Mouse (Mus musculus) NIH3T3 (cell line): ENCODE data around the gene Bst1.

Experiments used
- DNase-seq: peaks from one replicate; pipeline ENCODE4 v3.0.0-alpha.2; 2012; ENCODE audit warnings: low read depth

The Bst1 gene

DNA sequence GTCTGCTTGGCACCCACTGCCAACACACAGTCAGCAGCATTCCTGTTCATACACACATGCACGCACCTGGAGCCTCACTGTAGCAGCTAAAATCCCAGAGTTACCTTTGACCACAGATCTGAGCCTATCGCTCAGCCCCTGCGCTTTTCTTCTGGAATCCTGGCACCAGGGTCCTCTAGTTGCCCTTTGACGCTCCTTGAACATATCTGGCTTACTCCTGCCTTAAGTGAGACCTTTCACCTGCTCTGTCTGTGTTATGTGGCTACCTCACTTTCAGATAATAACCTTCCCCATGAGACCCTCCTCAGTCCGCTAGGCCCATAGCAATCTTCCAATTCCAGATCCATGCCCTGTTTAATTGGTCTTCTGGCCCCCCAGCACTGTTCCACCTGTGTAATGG is 41.4 kb downstream of the Bst1 start:
- DNase-seq: no peak

DNA sequence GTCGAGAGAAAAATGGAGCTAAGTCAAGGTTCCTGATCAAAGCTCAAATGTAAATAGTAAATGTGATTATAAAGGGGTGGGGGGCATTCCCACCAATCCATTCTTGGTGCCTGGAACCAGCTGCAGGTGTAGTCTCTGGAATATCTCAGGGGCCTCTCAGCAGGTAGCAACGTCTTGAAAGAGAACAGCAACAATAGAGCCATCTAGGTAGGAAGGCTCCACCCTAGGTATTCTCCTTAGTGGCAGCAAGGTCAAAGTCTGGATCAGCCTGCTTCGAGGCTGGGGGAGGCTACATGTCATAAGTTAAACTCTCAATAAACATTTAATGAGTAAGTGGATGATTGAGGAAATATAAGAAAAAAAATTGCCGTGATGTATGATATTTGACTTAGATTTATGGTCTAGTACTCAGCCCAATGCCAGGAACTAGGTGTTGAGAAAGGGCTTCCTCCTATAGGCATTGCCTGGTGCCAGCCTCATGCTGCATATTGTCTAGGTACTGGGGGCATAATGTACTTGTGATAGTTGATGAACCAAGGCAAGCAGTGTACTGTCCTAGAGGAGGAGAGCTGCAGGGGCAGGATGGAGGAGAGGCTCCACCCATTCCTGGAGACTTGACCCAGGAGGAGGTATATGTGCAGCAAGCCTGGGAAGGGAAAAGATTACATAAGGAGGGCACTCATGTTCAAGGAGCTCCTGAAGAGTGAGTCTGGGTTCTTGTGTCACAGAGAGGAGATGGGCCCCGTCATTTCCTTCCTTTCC is 42.2 kb downstream of the Bst1 start:
- DNase-seq: no peak

DNA sequence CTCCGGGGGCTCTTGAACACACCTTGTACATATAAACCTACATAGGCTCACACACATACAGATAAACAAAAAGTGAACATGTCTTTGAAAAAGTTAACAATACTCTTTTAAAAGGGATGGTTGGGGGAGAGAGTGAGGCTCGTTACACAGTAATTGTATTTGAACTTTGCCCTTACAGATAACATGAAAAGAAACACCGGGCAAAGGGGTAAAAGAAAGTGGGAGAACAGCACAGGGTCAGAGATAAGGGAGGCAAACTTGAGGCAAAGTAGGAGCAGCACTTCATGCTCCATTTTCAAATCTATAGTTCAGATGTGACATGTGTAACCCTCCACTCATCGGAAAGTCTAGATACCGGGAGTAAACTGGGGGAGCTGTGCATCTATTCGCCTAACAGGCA is 45.0 kb downstream of the Bst1 start:
- no peak for DNase-seq

DNA sequence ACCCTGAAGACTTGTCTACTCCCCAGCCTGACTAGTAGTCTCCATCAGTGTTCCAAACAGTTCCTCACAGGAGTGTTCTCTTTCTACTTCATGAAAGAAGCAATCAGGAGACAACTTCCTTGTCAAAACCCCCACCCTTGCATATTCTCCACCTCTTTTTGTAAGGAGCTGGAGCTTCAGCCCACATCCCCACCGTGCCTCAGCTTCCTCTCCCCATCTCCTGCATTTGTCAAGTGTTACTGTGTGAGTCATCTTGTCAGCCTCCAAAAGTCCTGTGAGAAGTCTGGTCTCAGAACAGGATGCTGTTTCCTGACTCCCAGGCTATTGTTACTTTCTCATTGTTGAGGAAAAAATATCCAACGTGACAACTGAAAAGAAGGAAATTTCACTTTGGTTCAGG is 46.6 kb downstream of the Bst1 start:
- no peak for DNase-seq

DNA sequence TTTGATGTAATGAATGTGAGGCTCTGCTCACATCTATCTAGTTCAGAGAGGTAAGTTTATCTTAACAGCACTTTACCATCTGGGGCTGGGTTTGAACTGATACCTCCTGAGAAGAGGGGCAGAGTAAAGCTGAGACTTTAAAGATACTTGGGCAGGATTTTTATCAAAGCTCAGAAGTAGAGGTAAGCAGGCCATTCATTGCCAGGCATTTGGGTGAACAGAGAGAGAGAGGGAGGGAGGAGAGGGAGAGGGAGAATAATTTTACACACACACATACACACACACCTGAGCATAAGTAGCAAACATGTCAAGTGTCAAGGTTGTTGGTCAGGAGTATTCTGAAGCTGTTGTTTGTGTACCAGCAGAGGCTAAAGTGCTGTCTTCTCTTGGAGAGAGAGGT is 49.6 kb downstream of the Bst1 start, which contains the start of gene Cd38:
Cd38 (plus strand) TSS at position 301 of the 400 bp plus-strand sequence.
- no peak for DNase-seq

DNA sequence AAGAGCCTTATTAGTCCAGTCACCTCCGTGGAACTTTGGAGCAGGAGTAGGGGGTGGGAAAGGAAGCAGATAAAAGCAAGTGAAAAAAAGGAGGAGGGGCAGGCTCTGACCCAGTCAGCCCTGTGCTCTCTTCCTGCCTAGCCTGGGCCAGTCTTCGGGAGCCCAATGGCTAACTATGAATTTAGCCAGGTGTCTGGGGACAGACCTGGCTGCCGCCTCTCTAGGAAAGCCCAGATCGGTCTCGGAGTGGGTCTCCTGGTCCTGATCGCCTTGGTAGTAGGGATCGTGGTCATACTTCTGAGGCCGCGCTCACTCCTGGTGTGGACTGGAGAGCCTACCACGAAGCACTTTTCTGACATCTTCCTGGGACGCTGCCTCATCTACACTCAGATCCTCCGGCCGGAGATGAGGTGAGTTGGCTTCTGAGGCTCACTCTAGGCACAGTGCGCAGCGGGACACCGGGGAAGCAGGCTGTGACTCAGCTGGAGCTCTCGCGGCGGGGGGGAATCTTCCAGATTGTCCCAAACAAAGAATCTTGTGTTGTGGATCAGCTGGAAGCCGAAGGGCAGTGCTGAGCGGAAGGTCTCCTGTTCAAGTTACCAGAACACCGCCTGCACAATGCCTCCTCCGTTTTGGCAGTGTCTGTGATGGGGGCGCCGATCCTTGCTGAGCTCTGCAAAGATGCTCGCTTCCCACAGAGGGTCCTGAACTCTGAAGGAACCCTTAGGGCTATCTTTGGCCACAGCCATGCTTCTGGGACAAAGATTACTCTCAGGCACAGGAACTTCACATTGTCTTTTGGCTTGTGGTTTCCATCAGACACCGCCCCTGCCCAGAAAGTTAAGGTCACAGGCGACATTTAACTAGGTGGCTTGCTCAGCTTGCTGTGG is 50.3 kb downstream of the Bst1 start:
- DNase-seq: peak; percentile 41

DNA sequence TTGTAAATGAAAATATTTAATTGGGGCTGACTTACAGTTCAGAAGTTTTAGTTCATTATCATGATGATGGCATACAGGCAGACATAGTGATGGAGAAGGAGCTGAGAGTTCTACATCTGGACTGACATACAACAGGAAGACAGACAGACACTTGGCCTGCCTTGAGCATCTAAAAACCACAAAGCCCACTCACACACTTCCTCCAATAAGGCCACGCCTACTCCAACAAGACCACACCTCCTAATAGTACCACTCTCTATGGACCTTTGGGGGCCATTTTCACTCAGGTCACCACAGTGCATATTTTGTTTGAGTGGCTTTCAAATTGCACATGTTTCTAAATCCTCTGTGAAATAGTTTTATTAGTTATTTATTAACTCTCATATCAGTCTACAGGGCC is 53.2 kb downstream of the Bst1 start:
- no peak for DNase-seq

DNA sequence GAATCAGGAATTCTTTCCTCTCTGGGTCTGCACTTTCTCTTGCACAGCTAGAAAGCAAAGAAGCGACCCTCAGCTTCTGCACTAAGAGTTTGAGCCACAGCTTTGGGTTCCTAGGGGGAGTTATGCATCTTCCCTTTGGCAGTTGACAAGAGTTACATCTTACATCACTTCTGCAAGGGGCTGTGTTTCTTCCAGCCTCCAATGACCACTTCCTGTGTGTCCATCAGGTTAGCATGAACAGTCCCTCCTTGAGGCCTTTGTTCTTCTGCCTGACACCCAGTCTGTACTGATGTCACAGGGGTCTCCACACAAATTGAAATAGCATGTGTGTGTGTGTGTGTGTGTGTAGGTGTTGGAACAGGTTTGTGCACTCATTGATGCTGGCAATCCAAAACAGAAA is 54.0 kb downstream of the Bst1 start:
- DNase-seq: no peak

DNA sequence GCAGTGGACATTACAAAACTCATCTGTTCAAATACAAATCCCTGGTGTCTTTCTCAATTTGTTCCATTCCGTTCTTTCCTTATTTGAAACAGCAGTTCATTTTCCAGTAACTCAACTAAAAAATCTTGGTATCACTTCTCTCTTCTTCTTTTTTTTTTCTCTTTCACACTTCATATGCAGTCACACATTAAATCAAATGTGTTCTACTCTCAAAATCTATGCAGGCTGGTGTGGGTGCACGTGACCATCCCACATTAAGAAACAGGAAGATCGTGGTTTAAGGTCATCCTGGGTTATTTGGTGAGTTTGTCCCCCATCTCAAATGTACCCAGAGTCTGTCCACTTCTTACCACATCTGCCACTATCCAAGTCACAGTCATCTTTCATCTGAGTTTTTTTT is 63.3 kb downstream of the Bst1 start:
- no peak for DNase-seq

DNA sequence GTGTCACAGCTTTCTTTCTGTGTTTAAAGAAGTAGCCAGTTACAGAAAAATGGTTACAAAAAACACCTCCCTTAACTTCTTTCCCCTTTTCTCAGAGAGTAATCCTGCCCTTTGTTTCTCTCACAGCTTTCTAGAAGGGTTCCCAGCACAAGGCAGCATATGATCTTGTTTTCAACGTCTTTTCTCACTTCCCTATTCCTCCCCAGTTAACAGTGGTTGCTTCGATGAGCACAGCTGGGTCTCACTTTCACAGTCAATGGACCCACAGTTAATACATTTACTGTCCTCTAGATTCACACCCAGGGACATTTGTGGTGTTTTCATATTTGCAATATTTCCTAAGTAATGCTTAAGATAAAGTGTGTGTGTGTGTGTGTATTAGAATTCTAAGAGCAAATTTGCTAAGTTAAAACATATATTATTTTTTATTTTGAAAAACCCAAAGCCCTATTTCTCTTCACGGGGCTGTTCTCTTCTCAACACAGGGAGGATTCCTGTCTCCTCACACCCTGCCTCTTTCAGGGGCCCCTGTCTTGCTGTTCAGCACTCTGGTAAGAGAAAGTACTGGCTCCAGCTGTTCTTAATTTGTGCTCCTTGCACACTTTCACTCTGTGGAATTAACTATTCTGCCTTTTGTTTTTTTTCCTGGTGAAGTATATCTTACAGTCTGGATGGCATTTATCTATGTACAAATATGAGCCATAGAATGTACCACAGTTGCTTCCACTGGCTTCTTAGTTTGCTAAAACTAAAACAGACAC is 66.6 kb downstream of the Bst1 start:
- no peak for DNase-seq

DNA sequence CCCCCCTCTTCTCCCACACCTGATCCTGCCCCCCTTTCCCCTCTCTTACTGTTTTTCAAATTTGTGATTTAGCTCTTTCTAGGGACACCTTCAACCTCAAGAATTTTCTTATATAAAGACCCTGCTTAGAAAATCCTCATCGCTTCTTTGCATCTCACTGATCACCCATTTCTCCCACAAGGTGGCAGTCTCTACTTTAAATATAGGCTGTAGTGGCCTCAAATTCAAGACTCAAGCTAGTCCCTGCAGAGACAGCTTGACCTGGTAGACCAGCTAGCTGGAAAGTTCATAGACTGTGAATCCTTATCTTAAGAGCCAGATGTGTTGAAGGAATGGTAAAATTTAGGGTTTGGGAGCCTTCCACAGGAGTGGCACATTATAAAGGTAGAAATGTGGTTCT is 73.7 kb downstream of the Bst1 start:
- DNase-seq: peak; percentile 62
